Mouse (Mus musculus): ENCODE results near the gene Nit1. TPM values are rescaled to one million over a fixed set of nuclear protein-coding genes. Genes with fewer than 3 reads are reported as not detected.
A peak's percentile ranks its signal among the peaks of the same experiment; 100 is the strongest.

Nit1 gene
- polyA plus RNA-seq, 1 experiment from 2014 or later = 62.7 TPM

DNA sequence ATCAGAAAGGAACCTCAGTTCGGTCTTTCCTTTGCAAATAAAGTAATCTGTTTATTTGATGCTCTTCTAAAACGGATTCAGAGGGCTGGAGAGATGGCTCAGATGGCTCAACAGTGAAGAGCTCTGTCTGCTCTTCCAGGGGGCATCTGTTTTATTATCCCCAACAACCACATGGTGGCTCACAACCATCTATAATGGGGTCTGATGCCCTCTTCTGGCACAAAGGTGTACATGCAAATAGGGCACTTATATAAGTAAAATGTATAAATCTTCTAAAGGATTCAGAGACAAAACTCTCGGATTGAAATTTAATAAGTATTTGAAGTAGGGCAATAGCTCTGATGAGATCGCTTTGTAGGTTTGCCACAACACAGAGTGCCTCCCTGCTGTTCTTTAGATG lies 13.0 kb upstream of the Nit1 start:
- ATAC-seq = no peak
- 72% methylated on average over 4 of the region's 4 CpGs for WGBS

DNA sequence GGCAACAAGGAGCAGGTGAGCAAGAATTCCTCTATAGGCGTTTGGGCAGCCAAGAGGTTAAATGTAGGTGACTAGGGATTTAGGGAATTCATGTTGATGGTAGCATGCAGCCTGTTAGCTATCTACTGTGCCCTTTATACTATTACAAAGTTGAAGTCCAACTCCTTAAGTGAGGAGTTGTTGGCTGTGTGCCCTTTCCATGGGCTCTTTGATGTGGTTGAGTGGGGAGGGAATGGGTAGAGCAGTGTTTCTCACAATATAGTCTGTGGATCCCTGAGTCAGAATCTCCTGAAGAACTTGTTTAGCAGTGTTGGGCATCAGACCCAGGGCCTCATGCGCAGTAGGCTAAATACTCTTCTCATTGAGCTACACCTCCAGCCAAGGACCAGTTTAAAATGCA lies 11.4 kb upstream of the Nit1 start:
- WGBS = 93% methylated on average over 2 of the region's 2 CpGs
- Histone ChIP-seq H3K9ac (replicated peaks; ENCODE audit: low read depth, low read length) (no peak overlapping the region), H3K36me3 (ENCODE audit: control insufficient read depth, insufficient read depth) (peaks cover 8% of the 10 kb centered on the region), H3K4me2 (ENCODE audit: low read length) (no peak overlapping the region), H3K4me3 (replicated peaks; ENCODE audit: low read length) (no peak overlapping the region), H3K27me3 (replicated peaks; ENCODE audit: control insufficient read depth, insufficient read depth, low read length) (no peaks in the 10 kb centered on the region), H3K27ac (ENCODE audit: low read length) (no peak overlapping the region), H3K4me1 (replicated peaks; ENCODE audit: control insufficient read depth, insufficient read depth, low read length) (peaks cover 14% of the 10 kb centered on the region), H3K9me3 (ENCODE audit: control insufficient read depth, low read length) (0 out of 2 replicates have a peak, but pooled peaks cover 2% of the 10 kb centered on the region)
- no peak for ATAC-seq

More for the DNA sequence above, 13.0 kb upstream of the Nit1 start:
- 0 out of 2 replicates have a peak, but pooled peaks cover 2% of the 10 kb centered on the region for H3K9me3 ChIP-seq (ENCODE audit: control insufficient read depth, low read length)
- peaks cover 16% of the 10 kb centered on the region for H3K4me1 ChIP-seq (replicated peaks; ENCODE audit: control insufficient read depth, insufficient read depth, low read length)
- no peak overlapping the region for H3K9ac ChIP-seq (replicated peaks; ENCODE audit: low read depth, low read length)
- no peak overlapping the region for H3K4me3 ChIP-seq (replicated peaks; ENCODE audit: low read length)
- no peak overlapping the region for H3K27ac ChIP-seq (ENCODE audit: low read length)
- no peak overlapping the region for H3K4me2 ChIP-seq (ENCODE audit: low read length)
- H3K36me3 ChIP-seq (ENCODE audit: control insufficient read depth, insufficient read depth) = peaks cover 8% of the 10 kb centered on the region
- no peaks in the 10 kb centered on the region for H3K27me3 ChIP-seq (replicated peaks; ENCODE audit: control insufficient read depth, insufficient read depth, low read length)

DNA sequence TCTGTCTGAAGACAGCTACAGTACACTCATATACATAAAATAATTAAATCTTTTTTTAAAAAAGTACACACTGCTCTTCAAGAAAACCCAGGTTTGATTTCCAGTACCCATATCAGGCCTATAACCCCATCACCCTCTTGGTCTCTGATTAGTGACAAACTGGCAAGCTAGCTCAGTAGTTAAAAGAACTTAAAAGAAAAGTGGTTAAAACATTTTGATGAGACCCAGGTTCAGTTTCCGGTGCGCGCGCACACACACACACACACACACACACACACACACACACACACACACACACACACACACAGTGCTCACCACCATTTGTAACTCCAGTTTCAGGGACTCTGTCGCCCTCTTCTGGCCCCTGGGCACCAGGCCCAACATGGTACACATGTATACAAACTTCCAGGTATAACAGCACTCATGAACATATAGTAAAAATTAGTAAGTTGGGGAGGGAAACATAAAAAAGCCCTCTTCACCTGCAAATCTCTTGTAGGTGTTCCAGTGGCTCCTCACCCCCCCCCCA lies 10.4 kb upstream of the Nit1 start:
- 77% methylated on average over 5 of the region's 5 CpGs for WGBS
- peaks cover 9% of the 10 kb centered on the region for H3K4me1 ChIP-seq (replicated peaks; ENCODE audit: control insufficient read depth, insufficient read depth, low read length)
- H3K4me3 ChIP-seq (replicated peaks; ENCODE audit: low read length) = no peak overlapping the region
- H3K27me3 ChIP-seq (replicated peaks; ENCODE audit: control insufficient read depth, insufficient read depth, low read length) = no peaks in the 10 kb centered on the region
- no peak for ATAC-seq
- no peak overlapping the region for H3K27ac ChIP-seq (ENCODE audit: low read length)
- H3K4me2 ChIP-seq (ENCODE audit: low read length) = no peak overlapping the region
- H3K36me3 ChIP-seq (ENCODE audit: control insufficient read depth, insufficient read depth) = peaks cover 8% of the 10 kb centered on the region
- H3K9me3 ChIP-seq (ENCODE audit: control insufficient read depth, low read length) = 0 out of 2 replicates have a peak, but pooled peaks cover 2% of the 10 kb centered on the region
- H3K9ac ChIP-seq (replicated peaks; ENCODE audit: low read depth, low read length) = no peak overlapping the region

- ATAC-seq = no peak
- Histone ChIP-seq H3K27me3 (replicated peaks; ENCODE audit: control insufficient read depth, insufficient read depth, low read length) (no peaks in the 10 kb centered on the region), H3K4me1 (replicated peaks; ENCODE audit: control insufficient read depth, insufficient read depth, low read length) (peaks cover 21% of the 10 kb centered on the region), H3K4me2 (ENCODE audit: low read length) (no peak overlapping the region), H3K9me3 (ENCODE audit: control insufficient read depth, low read length) (peaks cover 4% of the 10 kb centered on the region; the same call in 1 of the 2 replicates), H3K9ac (replicated peaks; ENCODE audit: low read depth, low read length) (no peak overlapping the region), H3K27ac (ENCODE audit: low read length) (no peak overlapping the region), H3K4me3 (replicated peaks; ENCODE audit: low read length) (no peak overlapping the region), H3K36me3 (ENCODE audit: control insufficient read depth, insufficient read depth) (no peaks in the 10 kb centered on the region)
- 95% methylated on average over 2 of the region's 2 CpGs for WGBS
These were observed 3.8 kb upstream of the Nit1 start for GRCm38 (mm10) chr1:171349210-171349609.

DNA sequence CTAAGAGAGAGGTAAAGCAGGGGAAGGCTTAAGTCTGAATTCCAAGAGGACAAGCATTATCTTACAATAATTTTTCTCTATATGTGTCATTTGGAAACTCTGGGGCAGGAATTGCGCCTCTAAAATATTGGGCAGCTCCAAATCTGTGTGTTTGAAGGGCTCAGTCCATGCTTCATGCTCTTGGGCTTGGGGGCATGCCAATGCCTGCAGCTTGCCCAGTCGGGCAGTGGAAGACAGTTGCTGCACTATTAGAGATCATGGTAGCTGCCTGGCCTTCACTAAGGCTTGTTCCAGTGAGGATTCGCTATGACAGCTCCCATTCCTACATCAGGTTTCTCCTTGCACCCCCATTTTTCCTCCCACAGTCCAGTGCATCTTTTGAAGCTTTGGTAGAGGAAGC lies 3.2 kb upstream of the Nit1 start:
- Histone ChIP-seq H3K9ac (replicated peaks; ENCODE audit: low read depth, low read length) (no peak overlapping the region), H3K27ac (ENCODE audit: low read length) (no peak overlapping the region), H3K9me3 (ENCODE audit: control insufficient read depth, low read length) (peaks cover 4% of the 10 kb centered on the region; the same call in 1 of the 2 replicates), H3K36me3 (ENCODE audit: control insufficient read depth, insufficient read depth) (no peaks in the 10 kb centered on the region), H3K4me2 (ENCODE audit: low read length) (no peak overlapping the region), H3K27me3 (replicated peaks; ENCODE audit: control insufficient read depth, insufficient read depth, low read length) (no peaks in the 10 kb centered on the region), H3K4me1 (replicated peaks; ENCODE audit: control insufficient read depth, insufficient read depth, low read length) (peaks cover 23% of the 10 kb centered on the region), H3K4me3 (replicated peaks; ENCODE audit: low read length) (no peak overlapping the region)
- ATAC-seq = no peak
- WGBS = 86% methylated on average over 3 of the region's 3 CpGs

DNA sequence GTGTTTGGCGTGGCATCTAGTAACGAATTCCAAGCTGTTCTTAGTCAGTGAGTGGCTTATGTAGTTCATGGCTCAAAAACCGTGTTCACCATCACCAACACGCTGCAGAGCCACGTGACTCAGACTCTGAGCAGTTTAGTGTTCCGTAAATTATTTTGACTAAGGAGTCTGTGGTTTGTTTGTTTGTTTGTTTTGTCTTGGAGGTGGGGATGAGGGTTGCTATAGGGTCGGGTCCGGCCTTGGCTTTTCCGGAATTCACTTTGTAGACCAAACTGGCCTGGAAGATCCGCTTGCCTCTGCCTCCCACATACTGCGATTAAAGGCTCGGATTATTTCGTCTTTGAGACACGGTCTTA lies 627 bp upstream of the Nit1 start:
- 0% methylated on average over 14 of the region's 14 CpGs for WGBS
- H3K9me3 ChIP-seq (ENCODE audit: control insufficient read depth, low read length) = peaks cover 4% of the 10 kb centered on the region; the same call in 1 of the 2 replicates
- no peaks in the 10 kb centered on the region for H3K27me3 ChIP-seq (replicated peaks; ENCODE audit: control insufficient read depth, insufficient read depth, low read length)
- no peak overlapping the region; the same call in 1 of the 2 replicates for H3K27ac ChIP-seq (ENCODE audit: low read length)
- peak overlapping the region; percentile 79 for H3K4me2 ChIP-seq (ENCODE audit: low read length)
- no peak for ATAC-seq
- peak overlapping the region; percentile 80 for H3K4me3 ChIP-seq (replicated peaks; ENCODE audit: low read length)
- peak overlapping the region; percentile 59 for H3K9ac ChIP-seq (replicated peaks; ENCODE audit: low read depth, low read length)
- peaks cover 10% of the 10 kb centered on the region; the same call in 1 of the 2 replicates for H3K36me3 ChIP-seq (ENCODE audit: control insufficient read depth, insufficient read depth)
- H3K4me1 ChIP-seq (replicated peaks; ENCODE audit: control insufficient read depth, insufficient read depth, low read length) = peaks cover 23% of the 10 kb centered on the region

GRCm38 (mm10) chr1:171344715-171345114 lies 731 bp downstream of the Nit1 start:
- H3K27me3 ChIP-seq (replicated peaks; ENCODE audit: control insufficient read depth, insufficient read depth, low read length) = no peaks in the 10 kb centered on the region
- peak overlapping the region; percentile 80 for H3K4me3 ChIP-seq (replicated peaks; ENCODE audit: low read length)
- 81% methylated on average over 9 of the region's 9 CpGs for WGBS
- H3K9me3 ChIP-seq (ENCODE audit: control insufficient read depth, low read length) = peaks cover 4% of the 10 kb centered on the region; the same call in 1 of the 2 replicates
- H3K9ac ChIP-seq (replicated peaks; ENCODE audit: low read depth, low read length) = peak overlapping the region; percentile 59
- H3K36me3 ChIP-seq (ENCODE audit: control insufficient read depth, insufficient read depth) = peaks cover 13% of the 10 kb centered on the region; the same call in 1 of the 2 replicates
- H3K4me1 ChIP-seq (replicated peaks; ENCODE audit: control insufficient read depth, insufficient read depth, low read length) = peaks cover 23% of the 10 kb centered on the region
- no peak for ATAC-seq
- peak overlapping the region; percentile 80 for H3K4me2 ChIP-seq (ENCODE audit: low read length)
- H3K27ac ChIP-seq (ENCODE audit: low read length) = no peak overlapping the region

- Histone ChIP-seq H3K9me3 (ENCODE audit: control insufficient read depth, low read length) (peaks cover 4% of the 10 kb centered on the region; the same call in 1 of the 2 replicates), H3K4me1 (replicated peaks; ENCODE audit: control insufficient read depth, insufficient read depth, low read length) (peaks cover 23% of the 10 kb centered on the region), H3K27ac (ENCODE audit: low read length) (no peak overlapping the region), H3K4me3 (replicated peaks; ENCODE audit: low read length) (no peak overlapping the region), H3K9ac (replicated peaks; ENCODE audit: low read depth, low read length) (no peak overlapping the region), H3K27me3 (replicated peaks; ENCODE audit: control insufficient read depth, insufficient read depth, low read length) (no peaks in the 10 kb centered on the region), H3K36me3 (ENCODE audit: control insufficient read depth, insufficient read depth) (peaks cover 18% of the 10 kb centered on the region), H3K4me2 (ENCODE audit: low read length) (no peak overlapping the region)
- 87% methylated on average over 8 of the region's 9 CpGs for WGBS
- ATAC-seq = no peak
These were observed 1.3 kb downstream of the Nit1 start for GRCm38 (mm10) chr1:171343922-171344677.

DNA sequence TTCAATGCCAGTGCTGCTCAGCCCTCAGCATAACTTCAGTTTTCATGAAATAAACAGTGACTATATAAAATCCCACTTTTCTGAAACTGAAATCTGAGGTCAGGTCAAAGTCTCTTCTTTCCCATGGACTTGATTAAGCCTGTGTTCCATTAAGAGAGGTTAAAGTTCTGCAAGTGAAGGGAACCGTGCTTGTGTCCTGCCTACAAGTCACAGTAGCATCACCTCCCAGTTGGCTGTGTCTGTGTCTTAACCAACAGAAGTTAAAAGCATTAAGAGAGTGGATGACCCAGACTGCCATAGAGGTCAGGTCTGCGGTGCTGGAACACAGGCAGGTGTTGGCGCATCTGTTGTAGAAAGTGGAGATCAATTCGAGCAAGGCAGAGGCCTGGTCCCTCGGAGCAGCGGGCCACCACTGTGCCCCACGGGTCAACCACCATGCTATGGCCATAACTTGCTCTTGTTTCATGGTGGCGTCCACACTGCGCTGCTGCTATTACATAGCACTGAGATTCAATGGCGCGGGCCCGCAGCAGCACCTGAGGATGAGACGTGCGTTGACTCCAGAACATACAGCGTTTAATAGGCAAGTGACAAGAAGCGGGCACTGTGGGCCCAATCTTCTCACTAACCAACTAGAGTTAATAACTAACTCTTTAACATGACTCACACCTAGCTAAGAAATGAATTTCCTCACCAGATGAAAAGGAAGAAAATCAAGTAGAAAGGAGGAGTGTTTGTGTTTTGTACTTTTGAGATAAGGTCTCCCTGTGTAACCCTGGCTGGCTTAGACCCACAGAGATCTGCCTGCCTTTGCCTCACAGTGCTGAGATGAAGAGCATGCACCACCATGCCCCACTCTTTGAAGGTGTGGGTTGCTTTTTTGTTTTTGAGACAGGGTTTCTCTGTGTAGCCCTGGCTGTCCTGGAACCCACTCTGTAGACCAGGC lies 2.9 kb downstream of the Nit1 start:
- H3K9me3 ChIP-seq (ENCODE audit: control insufficient read depth, low read length) = peaks cover 4% of the 10 kb centered on the region; the same call in 1 of the 2 replicates
- no peak for ATAC-seq
- peaks cover 24% of the 10 kb centered on the region for H3K36me3 ChIP-seq (ENCODE audit: control insufficient read depth, insufficient read depth)
- H3K27me3 ChIP-seq (replicated peaks; ENCODE audit: control insufficient read depth, insufficient read depth, low read length) = no peaks in the 10 kb centered on the region
- 93% methylated on average over 16 of the region's 16 CpGs for WGBS
- H3K4me3 ChIP-seq (replicated peaks; ENCODE audit: low read length) = no peak overlapping the region
- H3K4me1 ChIP-seq (replicated peaks; ENCODE audit: control insufficient read depth, insufficient read depth, low read length) = peaks cover 23% of the 10 kb centered on the region
- H3K27ac ChIP-seq (ENCODE audit: low read length) = no peak overlapping the region
- H3K9ac ChIP-seq (replicated peaks; ENCODE audit: low read depth, low read length) = no peak overlapping the region
- H3K4me2 ChIP-seq (ENCODE audit: low read length) = no peak overlapping the region

Data from forebrain, embryonic 16.5 days (tissue).